Mouse (Mus musculus): ENCODE data around the gene Mrpl23. TPM values are rescaled to one million over a fixed set of nuclear protein-coding genes. Genes with fewer than 3 reads are reported as not detected.

Mrpl23 gene
- total RNA-seq, 2 experiments from 2014 or later: 5.0 to 5.2 TPM

DNA sequence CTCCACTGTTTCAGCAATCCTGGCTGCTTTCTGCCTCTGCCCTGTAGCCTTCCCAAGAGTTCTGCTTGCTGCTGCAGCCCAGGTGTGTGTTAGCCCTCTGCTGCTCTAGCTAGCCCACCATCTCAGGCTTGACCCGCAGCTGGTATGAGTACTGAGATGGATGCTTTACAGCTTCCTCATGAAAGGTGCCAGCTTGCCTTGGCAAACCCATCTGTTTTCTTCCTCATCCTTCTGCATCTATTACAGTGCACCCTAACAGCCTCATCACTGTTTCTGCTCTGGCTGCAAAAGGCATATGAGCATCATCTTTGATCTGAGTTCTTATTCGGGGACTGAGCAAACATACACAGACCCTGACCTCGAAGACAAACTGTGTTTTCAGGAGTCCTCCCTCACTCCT lies 53.4 kb downstream of the Mrpl23 start:
- intact Hi-C loops (cut with DNase I; ENCODE audit: low total_unique reads): loop anchor here (10.0 kb wide), 2 partner anchors 151 to 271 kb away; partner anchors contain the start of gene Syt8
- DNase-seq: no peak

DNA sequence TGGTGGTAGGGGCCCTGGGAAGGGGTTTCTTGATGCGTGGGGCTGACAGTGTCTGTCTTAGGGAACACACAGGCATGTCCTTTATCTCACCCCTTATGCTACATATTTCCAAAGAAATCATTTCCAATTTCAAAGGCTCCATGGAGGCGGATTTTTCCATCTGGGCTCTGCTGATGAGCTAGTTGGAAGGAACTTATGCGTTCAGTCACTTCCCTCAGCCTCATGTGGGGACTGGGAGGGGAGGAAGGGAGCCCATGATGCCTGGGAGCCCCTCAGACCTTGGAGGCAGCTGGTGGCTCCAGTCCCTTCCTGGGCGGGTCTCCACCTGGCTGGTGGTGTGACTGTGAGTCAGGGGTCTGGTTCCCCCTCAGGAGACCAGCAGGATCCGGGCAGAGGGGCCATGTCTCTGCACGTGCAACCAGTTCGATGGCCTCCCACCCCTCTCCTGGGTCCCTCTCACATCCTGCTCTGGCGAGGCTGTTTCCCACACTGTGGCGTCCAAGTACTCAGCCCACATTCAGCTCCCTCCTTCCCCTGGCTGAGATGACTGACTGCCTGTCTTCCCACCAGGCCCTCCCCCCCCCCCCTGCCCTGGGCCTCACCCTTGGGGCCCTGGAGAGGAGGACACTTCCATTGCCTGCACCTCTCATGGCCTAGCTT lies 55.9 kb downstream of the Mrpl23 start:
- DNase-seq: peak; percentile 58
- intact Hi-C loops (cut with DNase I; ENCODE audit: low total_unique reads): loop anchor here (10.0 kb wide), 2 partner anchors 154 to 274 kb away; partner anchors contain the start of gene Syt8

Small RNA genes within 50 kb of the gene (microRNA-seq; reads per million reads assigned to microRNA genes)
- 41.4 to 55.1 reads per million in 2 experiments for gene Mir675

Other genes starting within 250 kb of the Mrpl23 start
- not detected for gene Krtap5-1, start 235.6 kb upstream of the Mrpl23 start, total RNA-seq (2021)
- not detected for gene Krtap5-4, start 229.1 kb upstream of the Mrpl23 start, total RNA-seq (2021)
- gene Ifitm10, start 158.9 kb upstream of the Mrpl23 start, total RNA-seq (2021): 1 to 10 TPM; 6.7 to 8.4 TPM
- gene Gm49369, start 150.0 kb upstream of the Mrpl23 start, total RNA-seq (2021): 1 to 10 TPM; 1.0 to 4.1 TPM
- gene Ctsd, start 144.6 kb upstream of the Mrpl23 start, total RNA-seq (2021): 100 to 1,000 TPM; 268 to 284 TPM
- gene Syt8, start 97.8 kb upstream of the Mrpl23 start, total RNA-seq (2021): not detected
- over 10,000 TPM; 14,029 to 14,677 TPM for gene Tnni2, start 90.9 kb upstream of the Mrpl23 start, total RNA-seq (2021)
- gene Lsp1, start 71.9 kb upstream of the Mrpl23 start, total RNA-seq (2021): 10 to 100 TPM; 22.2 to 35.0 TPM
- gene Tnnt3, start 33.9 kb upstream of the Mrpl23 start, total RNA-seq (2021): over 10,000 TPM; 22,199 to 23,470 TPM
- gene Igf2, start 134.1 kb downstream of the Mrpl23 start, total RNA-seq (2021): 1,000 to 10,000 TPM; 2,828 to 3,358 TPM
- gene Gm49394, start 137.3 kb downstream of the Mrpl23 start, total RNA-seq (2021): under 1 TPM; 0.22 to 0.86 TPM
- not detected for gene Ins2, start 210.7 kb downstream of the Mrpl23 start, total RNA-seq (2021)

All from gastrocnemius, postnatal 14 days (tissue).